ENCODE assay signal across 8 mouse cellular contexts in the genomic region with DNA sequence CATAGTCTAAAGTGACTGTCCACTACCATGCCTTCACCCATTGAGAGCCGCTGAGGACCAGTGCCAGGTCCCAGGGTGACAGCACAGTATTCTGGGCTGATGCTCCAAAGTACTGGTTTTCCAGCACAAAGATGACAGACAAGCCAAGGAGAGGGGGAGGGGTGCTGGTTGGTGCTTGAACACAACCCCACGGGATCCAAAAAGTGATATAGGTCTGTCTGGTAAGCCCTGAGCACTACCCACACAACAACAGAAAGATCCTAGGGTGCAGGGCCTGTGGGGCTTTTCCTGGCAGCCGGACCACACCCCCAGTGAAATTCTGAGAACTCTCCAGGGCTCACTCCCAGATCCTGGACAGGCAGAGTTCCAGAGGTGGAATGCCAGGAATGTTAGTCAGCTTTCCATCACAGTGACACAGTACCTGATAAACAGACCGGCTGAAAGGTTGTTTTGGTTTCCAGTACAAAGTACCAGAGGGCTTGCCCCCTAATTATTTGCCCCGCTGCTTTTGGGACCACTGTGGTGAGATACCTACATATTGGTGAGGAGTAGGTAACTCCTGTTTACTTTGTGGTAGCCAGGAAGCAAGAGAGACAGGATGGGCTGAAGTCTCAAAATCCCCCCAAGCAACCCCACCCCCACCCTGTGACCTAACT. TPM values are rescaled to one million over a fixed set of nuclear protein-coding genes. Genes with fewer than 3 reads are reported as not detected.
A peak's percentile ranks its signal among the peaks of the same experiment; 100 is the strongest.
DNase-seq lines count a peak whose midpoint lies in the region; ATAC-seq lines count a peak whose summit lies in the region.

No protein-coding gene starts in this region.

- peak; percentile 43 to 52 for DNase-seq in cerebellum, postnatal 10 days
- DNase-seq in heart, postnatal 25 days (ENCODE audit: low spot score) = peak; percentile 77
- no peak for DNase-seq in liver, embryonic 13.5 days
- no peak for DNase-seq in retina, postnatal 1 day
- DNase-seq in thymus, postnatal 10 days (ENCODE audit: low spot score in 2 of 2) = no peak

- WGBS in liver, embryonic 13.5 days (ENCODE audit: insufficient replicate concordance) = 32% methylated on average over 5 of the region's 5 CpGs

- H3K9ac ChIP-seq in liver, embryonic 13.5 days = no peak overlapping the region

- H3K27ac ChIP-seq in liver, embryonic 13.5 days = peak overlapping the region; percentile 72

- H3K4me1 ChIP-seq in megakaryocyte, embryonic 14.5 days = peaks cover 57% of the 10 kb centered on the region
- H3K4me1 ChIP-seq in liver, embryonic 13.5 days (replicated peaks) = peaks cover 70% of the 10 kb centered on the region

- H3K27me3 ChIP-seq in megakaryocyte, embryonic 14.5 days (replicated peaks) = peaks cover 21% of the 10 kb centered on the region
- no peaks in the 10 kb centered on the region for H3K27me3 ChIP-seq in liver, embryonic 13.5 days

- H3K4me2 ChIP-seq in liver, embryonic 13.5 days = no peak overlapping the region

- no peak for ATAC-seq in megakaryocyte, adult 5-6 weeks (ENCODE audit: poor library complexity, severe bottlenecking)
- no peak for ATAC-seq in liver, embryonic 13.5 days (ENCODE audit: low read depth)
- ATAC-seq in inflammation-experienced regulatory T-cells, adult 6 months = no peak

- H3K36me3 ChIP-seq in megakaryocyte, embryonic 14.5 days (replicated peaks; ENCODE audit: low read length) = peaks cover 31% of the 10 kb centered on the region
- H3K36me3 ChIP-seq in liver, embryonic 13.5 days = peaks cover 24% of the 10 kb centered on the region

- intact Hi-C loops in heart, postnatal 25 days (cut with DNase I) = no loop called here

- H3K9me3 ChIP-seq in megakaryocyte, embryonic 14.5 days = no peaks in the 10 kb centered on the region; the same call in 1 of the 2 replicates
- no peaks in the 10 kb centered on the region for H3K9me3 ChIP-seq in liver, embryonic 13.5 days (replicated peaks)

- H3K4me3 ChIP-seq in megakaryocyte, embryonic 14.5 days (replicated peaks) = peak overlapping the region; percentile 43
- H3K4me3 ChIP-seq in liver, embryonic 13.5 days (replicated peaks) = no peak overlapping the region

RNA-seq across cellular contexts. Expression of gene Pim3, which starts 5.5 kb away (rescaled TPM):
- polyA plus RNA-seq in megakaryocyte, embryonic 14.5 days (2012; ENCODE audit: insufficient read depth, low replicate concordance) = 14.1 and 18.1 TPM in 2 replicates
- total RNA-seq in megakaryocyte, adult 5-6 weeks (2015) = 6.9 and 12.5 TPM in 2 replicates
- 3.3 and 4.7 TPM in 2 replicates for total RNA-seq in megakaryocyte, adult 5-6 weeks (2017)
- 10 to 100 TPM; 86.8 to 98.2 TPM for total RNA-seq in heart, postnatal 25 days (2021)
- 13.8 and 15.1 TPM in 2 replicates for polyA plus RNA-seq in liver, embryonic 13.5 days (2015; fragmentation: Nextera tagmentation; extraction: Ambion mirVana)
- 1 to 10 TPM; 3.0 to 4.1 (median 4.0) TPM for polyA plus RNA-seq in inflammation-experienced regulatory T-cells, adult 6 months (2017; shearing (Covaris generic))

RNA-seq across cellular contexts. Expression of gene Creld2, which starts 48.0 kb away (rescaled TPM):
- 18.5 and 51.3 TPM in 2 replicates for polyA plus RNA-seq in megakaryocyte, embryonic 14.5 days (2012; ENCODE audit: insufficient read depth, low replicate concordance)
- 21.5 and 22.2 TPM in 2 replicates for total RNA-seq in megakaryocyte, adult 5-6 weeks (2015)
- 38.6 and 41.4 TPM in 2 replicates for total RNA-seq in megakaryocyte, adult 5-6 weeks (2017)
- 10 to 100 TPM; 24.7 to 27.3 TPM for total RNA-seq in heart, postnatal 25 days (2021)
- polyA plus RNA-seq in liver, embryonic 13.5 days (2015; fragmentation: Nextera tagmentation; extraction: Ambion mirVana) = 49.6 and 55.4 TPM in 2 replicates
- 10 to 100 TPM; 22.9 to 40.9 (median 28.4) TPM for polyA plus RNA-seq in inflammation-experienced regulatory T-cells, adult 6 months (2017; shearing (Covaris generic))

RNA-seq across cellular contexts. Expression of gene Alg12, which starts 48.4 kb away (rescaled TPM):
- polyA plus RNA-seq in megakaryocyte, embryonic 14.5 days (2012; ENCODE audit: insufficient read depth, low replicate concordance) = 1.6 and 6.8 TPM in 2 replicates
- total RNA-seq in megakaryocyte, adult 5-6 weeks (2015) = 11.0 and 13.0 TPM in 2 replicates
- 5.1 and 5.7 TPM in 2 replicates for total RNA-seq in megakaryocyte, adult 5-6 weeks (2017)
- total RNA-seq in heart, postnatal 25 days (2021) = 10 to 100 TPM; 10.7 TPM
- polyA plus RNA-seq in liver, embryonic 13.5 days (2015; fragmentation: Nextera tagmentation; extraction: Ambion mirVana) = 5.6 and 6.3 TPM in 2 replicates
- polyA plus RNA-seq in inflammation-experienced regulatory T-cells, adult 6 months (2017; shearing (Covaris generic)) = 10 to 100 TPM; 12.8 to 22.4 (median 15.8) TPM

Comparison
In these comparisons a context has a peak if more than half of its experiments do, and no peak if none do; other contexts are left out.
1. DNase-seq: peak in cerebellum, postnatal 10 days (2 of 2) and heart, postnatal 25 days (single experiment); none in liver, embryonic 13.5 days (single experiment), retina, postnatal 1 day (single experiment) and thymus, postnatal 10 days (0 of 2).